Mouse (Mus musculus): ENCODE measurements around the gene Stk11. TPM values are rescaled to one million over a fixed set of nuclear protein-coding genes. Genes with fewer than 3 reads are reported as not detected.

Gene Stk11
- polyA plus RNA-seq, 2 experiments: 17.4 to 88.8 TPM

GRCm38 (mm10) chr10:80139439-80139775 lies 23.8 kb downstream of the Stk11 start:
- Histone ChIP-seq H3K27me3 (ENCODE audit: control insufficient read depth, insufficient read depth, low read length) (peaks cover 33% of the 10 kb centered on the region), H3K27ac (no peak overlapping the region), H3K36me3 (replicated peaks; ENCODE audit: control insufficient read depth, insufficient read depth, low read depth) (peaks cover 6% of the 10 kb centered on the region), H3K4me3 (ENCODE audit: insufficient read depth in 1 of 2, low read depth in 2 of 2, low read length in 2 of 2) (peak overlapping the region; percentile 54 to 55), H3K4me1 (replicated peaks; ENCODE audit: control insufficient read depth in 2 of 2, insufficient read depth in 2 of 2, low read length in 1 of 2) (peaks cover 2 to 24% of the 10 kb centered on the region in 2 experiments; a peak in 3 of 4 replicates), H3K9me3 (ENCODE audit: control insufficient read depth, low read length) (no peaks in the 10 kb centered on the region), H3K9ac (replicated peaks) (no peak overlapping the region; the same call in 1 of the 2 replicates), H3K4me2 (ENCODE audit: low read depth) (peak overlapping the region; percentile 83)
- 2% methylated on average over 10 of the region's 10 CpGs for WGBS (ENCODE audit: insufficient replicate concordance)
- DNase-seq (ENCODE audit: low read depth in 3 of 3, low spot score in 3 of 3): no peak
- no peak for ATAC-seq (ENCODE audit: insufficient read depth)
- no peak for TF ChIP-seq EP300 (IDR thresholded peaks at IDR 0.05; ENCODE audit: low read depth)
- TF ChIP-seq CTCF (IDR thresholded peaks at IDR 0.05; ENCODE audit: low read depth): no peak

GRCm38 (mm10) chr10:80139975-80140665 lies 24.5 kb downstream of the Stk11 start:
- WGBS (ENCODE audit: insufficient replicate concordance): 74% methylated on average over 11 of the region's 11 CpGs
- H3K4me3 ChIP-seq (ENCODE audit: insufficient read depth in 1 of 2, low read depth in 2 of 2, low read length in 2 of 2): no peak overlapping the region
- no peak overlapping the region for H3K4me2 ChIP-seq (ENCODE audit: low read depth)
- H3K9ac ChIP-seq (replicated peaks): no peak overlapping the region
- H3K27ac ChIP-seq: no peak overlapping the region
- peaks cover 12% of the 10 kb centered on the region for H3K36me3 ChIP-seq (replicated peaks; ENCODE audit: control insufficient read depth, insufficient read depth, low read depth)
- ATAC-seq (ENCODE audit: insufficient read depth) (no peak), DNase-seq (ENCODE audit: low read depth in 3 of 3, low spot score in 3 of 3) (no peak)
- peaks cover 2 to 24% of the 10 kb centered on the region in 2 experiments; a peak in 3 of 4 replicates for H3K4me1 ChIP-seq (replicated peaks; ENCODE audit: control insufficient read depth in 2 of 2, insufficient read depth in 2 of 2, low read length in 1 of 2)
- no peaks in the 10 kb centered on the region for H3K9me3 ChIP-seq (ENCODE audit: control insufficient read depth, low read length)
- TF ChIP-seq EP300 (IDR thresholded peaks at IDR 0.05; ENCODE audit: low read depth) (no peak), CTCF (IDR thresholded peaks at IDR 0.05; ENCODE audit: low read depth) (no peak)
- H3K27me3 ChIP-seq (ENCODE audit: control insufficient read depth, insufficient read depth, low read length): peaks cover 33% of the 10 kb centered on the region

GRCm38 (mm10) chr10:80140666-80141035 lies 25.0 kb downstream of the Stk11 start, which contains the start of gene Cbarp:
Cbarp (minus strand) TSS chr10:80140835.
- ATAC-seq (ENCODE audit: insufficient read depth) (no peak), DNase-seq (ENCODE audit: low read depth in 3 of 3, low spot score in 3 of 3) (no peak)
- Histone ChIP-seq H3K4me1 (replicated peaks; ENCODE audit: control insufficient read depth in 2 of 2, insufficient read depth in 2 of 2, low read length in 1 of 2) (peaks cover 5 to 26% of the 10 kb centered on the region in 2 experiments), H3K9me3 (ENCODE audit: control insufficient read depth, low read length) (no peaks in the 10 kb centered on the region), H3K4me2 (ENCODE audit: low read depth) (peak within 1 kb of the TSS; percentile 94), H3K27ac (peak within 1 kb of the TSS; percentile 83), H3K36me3 (replicated peaks; ENCODE audit: control insufficient read depth, insufficient read depth, low read depth) (peaks cover 15% of the 10 kb centered on the region), H3K27me3 (ENCODE audit: control insufficient read depth, insufficient read depth, low read length) (peaks cover 33% of the 10 kb centered on the region), H3K4me3 (ENCODE audit: insufficient read depth in 1 of 2, low read depth in 2 of 2, low read length in 2 of 2) (peak within 1 kb of the TSS; percentile 62 to 71), H3K9ac (replicated peaks) (peak within 1 kb of the TSS; percentile 60)
- TF ChIP-seq EP300 (IDR thresholded peaks at IDR 0.05; ENCODE audit: low read depth): no peak
- no peak for TF ChIP-seq CTCF (IDR thresholded peaks at IDR 0.05; ENCODE audit: low read depth)
- WGBS (ENCODE audit: insufficient replicate concordance): 67% methylated on average over 10 of the region's 10 CpGs

- DNase-seq (ENCODE audit: low read depth in 3 of 3, low spot score in 3 of 3): peak; percentile 89 to 92 (median 92)
- peak; percentile 89 for TF ChIP-seq CTCF (IDR thresholded peaks at IDR 0.05; ENCODE audit: low read depth)
- no peak; the same call in 1 of the 2 replicates for TF ChIP-seq EP300 (IDR thresholded peaks at IDR 0.05; ENCODE audit: low read depth)
- Histone ChIP-seq H3K9me3 (ENCODE audit: control insufficient read depth, low read length) (no peaks in the 10 kb centered on the region), H3K4me1 (replicated peaks; ENCODE audit: control insufficient read depth in 2 of 2, insufficient read depth in 2 of 2, low read length in 1 of 2) (peaks cover 11 to 31% of the 10 kb centered on the region in 2 experiments), H3K4me3 (ENCODE audit: insufficient read depth in 1 of 2, low read depth in 2 of 2, low read length in 2 of 2) (peak overlapping the region; percentile 62 to 71), H3K27me3 (ENCODE audit: control insufficient read depth, insufficient read depth, low read length) (peaks cover 32% of the 10 kb centered on the region), H3K27ac (peak overlapping the region; percentile 83), H3K9ac (replicated peaks) (peak overlapping the region; percentile 60), H3K4me2 (ENCODE audit: low read depth) (peak overlapping the region; percentile 94), H3K36me3 (replicated peaks; ENCODE audit: control insufficient read depth, insufficient read depth, low read depth) (peaks cover 16% of the 10 kb centered on the region)
- ATAC-seq (ENCODE audit: insufficient read depth): peak; percentile 74
- under 1% methylated on average over 29 of the region's 29 CpGs for WGBS (ENCODE audit: insufficient replicate concordance)
Measured at GRCm38 (mm10) chr10:80141243-80141642, 25.6 kb downstream of the Stk11 start.

GRCm38 (mm10) chr10:80141786-80142529 lies 26.4 kb downstream of the Stk11 start:
- ATAC-seq (ENCODE audit: insufficient read depth): peak; percentile 84
- Histone ChIP-seq H3K4me3 (ENCODE audit: insufficient read depth in 1 of 2, low read depth in 2 of 2, low read length in 2 of 2) (peak overlapping the region; percentile 70 to 71), H3K36me3 (replicated peaks; ENCODE audit: control insufficient read depth, insufficient read depth, low read depth) (peaks cover 16% of the 10 kb centered on the region), H3K9ac (replicated peaks) (peak overlapping the region; percentile 84), H3K4me2 (ENCODE audit: low read depth) (peak overlapping the region; percentile 94), H3K9me3 (ENCODE audit: control insufficient read depth, low read length) (no peaks in the 10 kb centered on the region), H3K27ac (peak overlapping the region; percentile 86), H3K4me1 (replicated peaks; ENCODE audit: control insufficient read depth in 2 of 2, insufficient read depth in 2 of 2, low read length in 1 of 2) (peaks cover 18 to 36% of the 10 kb centered on the region in 2 experiments), H3K27me3 (ENCODE audit: control insufficient read depth, insufficient read depth, low read length) (peaks cover 25% of the 10 kb centered on the region)
- peak; percentile 99 for DNase-seq (ENCODE audit: low read depth in 3 of 3, low spot score in 3 of 3)
- no peak for TF ChIP-seq EP300 (IDR thresholded peaks at IDR 0.05; ENCODE audit: low read depth)
- no peak for TF ChIP-seq CTCF (IDR thresholded peaks at IDR 0.05; ENCODE audit: low read depth)
- WGBS (ENCODE audit: insufficient replicate concordance): under 1% methylated on average over 43 of the region's 43 CpGs
